Mouse (Mus musculus): ENCODE measurements around the gene Gm5426. TPM values are rescaled to one million over a fixed set of nuclear protein-coding genes. Genes with fewer than 3 reads are reported as not detected.

Gm5426 gene
- total and polyA plus RNA-seq, 3 experiments, result not detected

DNA sequence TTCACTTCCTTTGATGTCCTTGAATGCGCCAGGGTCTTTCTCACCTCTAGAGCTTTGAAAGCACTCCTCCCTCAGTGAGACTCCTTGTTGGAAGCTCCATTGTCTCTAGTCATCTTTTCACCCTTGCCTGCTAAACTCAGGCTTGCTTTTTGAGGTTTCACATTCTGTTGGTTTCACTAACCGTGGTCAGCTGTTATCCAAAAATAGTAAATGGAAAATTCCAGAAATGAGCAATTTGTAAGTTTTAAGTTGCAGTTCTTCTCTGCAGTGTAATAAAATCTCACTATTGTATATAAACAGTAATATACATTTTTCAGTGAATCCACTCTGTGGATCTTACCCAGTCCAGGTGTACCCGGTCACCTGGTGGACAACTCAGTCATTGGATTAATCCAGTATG, 21.1 kb upstream of the Gm5426 start:
- 82% methylated on average over 3 of the region's 3 CpGs for WGBS

DNA sequence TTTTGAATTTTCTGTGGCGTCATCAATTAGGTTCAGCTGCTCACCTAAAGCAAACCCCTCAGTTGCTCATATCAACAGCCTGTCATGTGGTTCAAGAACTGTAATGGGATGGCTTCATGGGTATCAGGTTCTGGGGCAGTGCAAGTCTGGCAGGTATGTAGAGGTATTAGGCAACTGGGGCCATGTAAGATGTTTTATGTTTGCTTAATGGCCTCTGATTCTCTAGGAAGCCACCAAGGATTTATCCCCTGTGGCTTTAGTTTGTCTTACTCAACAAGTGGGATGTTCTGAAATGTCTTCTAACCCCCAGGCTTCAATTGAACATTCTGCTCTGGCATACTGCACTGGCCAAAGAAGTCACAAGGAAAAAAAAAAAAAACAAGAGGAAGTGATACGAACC, 15.6 kb upstream of the Gm5426 start:
- TF ChIP-seq POLR2A (IDR thresholded peaks at IDR 0.05; ENCODE audit: insufficient read depth, low read depth, low read length), result no peak
- no peak for TF ChIP-seq EP300 (IDR thresholded peaks at IDR 0.05; ENCODE audit: insufficient read depth, low read depth, low read length)
- TF ChIP-seq CTCF (IDR thresholded peaks at IDR 0.05), result no peak
- Histone ChIP-seq H3K4me3 (no peak overlapping the region), H3K79me2 (replicated peaks; ENCODE audit: control insufficient read depth, insufficient read depth, low read length) (no peaks in the 10 kb centered on the region), H3K4me1 (ENCODE audit: control insufficient read depth, insufficient read depth, low read length) (no peaks in the 10 kb centered on the region), H3K9ac (ENCODE audit: low read depth, low read length) (no peak overlapping the region), H3K36me3 (ENCODE audit: control insufficient read depth, insufficient read depth, low read length) (no peaks in the 10 kb centered on the region), H3K27ac (no peak overlapping the region), H3K27me3 (ENCODE audit: control insufficient read depth, insufficient read depth, low read length) (no peaks in the 10 kb centered on the region)
- no peak for DNase-seq
- intact Hi-C loops (cut with DNase I), result no loop called here
- 77% methylated on average over 2 of the region's 2 CpGs for WGBS

More for the DNA sequence above, 21.1 kb upstream of the Gm5426 start:
- H3K9ac ChIP-seq (ENCODE audit: low read depth, low read length), result no peak overlapping the region
- no peaks in the 10 kb centered on the region for H3K27me3 ChIP-seq (ENCODE audit: control insufficient read depth, insufficient read depth, low read length)
- H3K79me2 ChIP-seq (replicated peaks; ENCODE audit: control insufficient read depth, insufficient read depth, low read length), result no peaks in the 10 kb centered on the region
- H3K4me1 ChIP-seq (ENCODE audit: control insufficient read depth, insufficient read depth, low read length), result no peaks in the 10 kb centered on the region
- no peak for TF ChIP-seq EP300 (IDR thresholded peaks at IDR 0.05; ENCODE audit: insufficient read depth, low read depth, low read length)
- H3K4me3 ChIP-seq, result no peak overlapping the region
- no peak for DNase-seq
- H3K36me3 ChIP-seq (ENCODE audit: control insufficient read depth, insufficient read depth, low read length), result no peaks in the 10 kb centered on the region
- intact Hi-C loops (cut with DNase I), result no loop called here
- no peak overlapping the region for H3K27ac ChIP-seq

DNA sequence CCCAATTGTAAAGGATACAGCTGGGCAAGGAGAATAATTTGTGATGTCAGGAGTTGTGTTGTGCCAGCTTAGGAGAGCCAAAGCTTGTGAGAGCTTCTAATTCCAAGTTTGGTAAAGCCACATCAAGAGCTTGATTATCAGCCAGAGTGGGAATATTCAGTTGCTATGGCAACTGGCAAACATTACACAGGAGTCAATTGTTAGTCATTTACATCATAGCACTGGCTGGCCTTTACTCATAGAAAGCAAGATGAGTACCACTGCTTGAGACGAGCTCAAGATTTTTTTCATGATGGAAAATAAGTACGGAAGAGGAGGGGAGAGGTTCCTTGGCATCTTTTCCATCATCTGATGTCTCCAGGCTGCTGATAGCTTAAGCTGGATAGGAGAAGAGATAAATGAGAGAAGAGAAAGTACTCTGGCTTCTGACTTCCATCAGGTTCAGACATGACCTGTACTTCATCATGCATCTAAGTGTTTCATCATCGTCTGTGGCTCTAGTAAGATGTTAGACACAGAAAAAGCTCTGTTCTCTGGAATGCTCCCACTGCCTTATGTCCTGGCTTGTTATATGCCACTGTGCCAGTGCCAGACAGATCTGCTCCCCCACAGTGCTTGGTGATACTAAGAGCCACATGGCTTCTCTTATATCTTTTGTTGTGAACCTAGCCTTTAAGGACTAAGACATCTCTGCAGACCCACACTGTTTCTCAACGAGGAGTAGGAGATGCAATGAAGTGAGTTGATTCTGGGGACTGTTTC, 15.0 kb upstream of the Gm5426 start:
- H3K4me3 ChIP-seq, result no peak overlapping the region
- H3K9ac ChIP-seq (ENCODE audit: low read depth, low read length), result no peak overlapping the region
- DNase-seq, result no peak
- WGBS, result 53% methylated on average over 4 of the region's 4 CpGs
- H3K27me3 ChIP-seq (ENCODE audit: control insufficient read depth, insufficient read depth, low read length), result no peaks in the 10 kb centered on the region
- no peak overlapping the region for H3K27ac ChIP-seq
- no peak for TF ChIP-seq CTCF (IDR thresholded peaks at IDR 0.05)
- TF ChIP-seq EP300 (IDR thresholded peaks at IDR 0.05; ENCODE audit: insufficient read depth, low read depth, low read length), result no peak
- no peak for TF ChIP-seq POLR2A (IDR thresholded peaks at IDR 0.05; ENCODE audit: insufficient read depth, low read depth, low read length)
- H3K79me2 ChIP-seq (replicated peaks; ENCODE audit: control insufficient read depth, insufficient read depth, low read length), result no peaks in the 10 kb centered on the region
- H3K36me3 ChIP-seq (ENCODE audit: control insufficient read depth, insufficient read depth, low read length), result no peaks in the 10 kb centered on the region
- intact Hi-C loops (cut with DNase I), result no loop called here
- no peaks in the 10 kb centered on the region for H3K4me1 ChIP-seq (ENCODE audit: control insufficient read depth, insufficient read depth, low read length)

DNA sequence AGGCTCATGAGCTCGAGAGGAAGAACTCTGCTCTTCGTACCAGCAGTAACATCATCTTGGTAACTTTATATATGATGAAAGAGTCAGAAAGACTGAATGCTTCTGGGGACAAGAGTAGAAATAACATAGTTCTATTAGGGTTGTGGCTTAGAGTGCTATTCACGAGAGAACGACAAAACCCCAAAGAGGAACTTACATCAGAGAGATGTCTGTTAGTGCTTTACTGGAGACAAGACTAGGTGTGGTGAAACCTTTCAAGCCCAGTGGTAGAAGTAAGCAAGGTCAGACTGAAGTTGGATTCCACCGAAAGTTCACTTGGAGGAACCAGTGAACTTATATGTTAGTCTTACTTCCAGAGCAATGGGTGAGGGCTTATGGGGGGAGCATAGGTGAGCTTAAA, 12.5 kb upstream of the Gm5426 start:
- DNase-seq, result no peak
- no peaks in the 10 kb centered on the region for H3K27me3 ChIP-seq (ENCODE audit: control insufficient read depth, insufficient read depth, low read length)
- H3K36me3 ChIP-seq (ENCODE audit: control insufficient read depth, insufficient read depth, low read length), result no peaks in the 10 kb centered on the region
- 86% methylated on average over 5 of the region's 5 CpGs for WGBS
- intact Hi-C loops (cut with DNase I), result no loop called here
- H3K79me2 ChIP-seq (replicated peaks; ENCODE audit: control insufficient read depth, insufficient read depth, low read length), result no peaks in the 10 kb centered on the region
- TF ChIP-seq POLR2A (IDR thresholded peaks at IDR 0.05; ENCODE audit: insufficient read depth, low read depth, low read length) (no peak), EP300 (IDR thresholded peaks at IDR 0.05; ENCODE audit: insufficient read depth, low read depth, low read length) (no peak), CTCF (IDR thresholded peaks at IDR 0.05) (no peak)
- no peak overlapping the region for H3K4me3 ChIP-seq
- H3K27ac ChIP-seq, result no peak overlapping the region
- no peaks in the 10 kb centered on the region for H3K4me1 ChIP-seq (ENCODE audit: control insufficient read depth, insufficient read depth, low read length)
- no peak overlapping the region for H3K9ac ChIP-seq (ENCODE audit: low read depth, low read length)

DNA sequence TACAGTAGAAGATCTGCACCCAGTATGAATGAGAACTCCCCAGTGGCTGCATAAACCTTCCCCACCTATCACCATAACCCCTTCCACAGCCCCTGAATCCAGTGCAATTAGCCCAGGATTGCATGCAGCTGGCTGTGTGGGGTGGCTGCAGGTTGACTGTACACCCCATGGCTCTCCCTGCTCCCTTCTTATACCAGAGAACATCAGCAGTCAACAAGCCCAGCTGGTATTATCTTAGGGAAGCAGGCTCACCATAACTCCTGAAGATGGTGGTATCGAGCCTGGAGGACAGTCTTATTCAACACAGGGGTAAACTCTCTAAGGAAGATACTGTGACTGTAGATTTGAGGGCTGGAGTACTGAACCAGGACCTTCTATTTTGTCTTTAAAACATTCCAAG, 12.1 kb upstream of the Gm5426 start:
- no peak for DNase-seq
- intact Hi-C loops (cut with DNase I), result no loop called here
- Histone ChIP-seq H3K4me1 (ENCODE audit: control insufficient read depth, insufficient read depth, low read length) (no peaks in the 10 kb centered on the region), H3K36me3 (ENCODE audit: control insufficient read depth, insufficient read depth, low read length) (no peaks in the 10 kb centered on the region), H3K4me3 (no peak overlapping the region), H3K79me2 (replicated peaks; ENCODE audit: control insufficient read depth, insufficient read depth, low read length) (no peaks in the 10 kb centered on the region), H3K27ac (no peak overlapping the region), H3K27me3 (ENCODE audit: control insufficient read depth, insufficient read depth, low read length) (no peaks in the 10 kb centered on the region), H3K9ac (ENCODE audit: low read depth, low read length) (no peak overlapping the region)
- 81% methylated on average over 1 of the region's 1 CpGs for WGBS
- TF ChIP-seq CTCF (IDR thresholded peaks at IDR 0.05) (no peak), POLR2A (IDR thresholded peaks at IDR 0.05; ENCODE audit: insufficient read depth, low read depth, low read length) (no peak)

DNA sequence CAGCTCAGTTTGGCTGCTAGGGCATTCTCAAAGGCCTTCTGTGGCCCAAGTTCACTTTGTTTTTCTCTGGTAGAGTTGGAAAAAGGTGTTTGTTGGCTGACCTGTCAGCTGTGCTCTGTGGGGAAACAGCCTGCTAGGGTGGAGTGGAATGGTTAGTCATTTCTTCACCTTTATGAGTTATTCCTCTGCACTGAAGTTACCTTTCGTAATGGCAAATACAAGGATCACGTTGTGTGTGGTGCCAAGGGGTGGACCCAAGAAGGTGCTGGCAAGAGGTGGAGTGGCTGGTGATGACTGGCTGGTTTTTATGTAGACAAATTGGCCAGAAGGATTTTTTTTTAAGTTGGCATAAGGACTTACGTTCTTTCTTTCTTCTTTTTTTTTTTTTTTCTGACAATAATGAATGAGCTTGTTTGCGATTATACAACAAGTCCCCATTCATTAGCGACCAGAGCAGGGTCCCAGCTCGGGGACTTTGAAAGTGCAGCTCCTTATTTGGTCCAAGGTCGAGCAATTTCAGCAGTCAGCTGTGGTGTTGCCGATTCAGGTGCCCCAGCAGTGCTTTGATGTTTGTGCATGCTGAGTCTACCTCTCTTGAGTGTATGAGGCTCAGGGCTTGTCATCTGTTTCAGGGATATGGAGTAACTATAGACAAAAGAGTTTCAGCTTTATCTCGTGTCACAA, 10.5 kb upstream of the Gm5426 start:
- H3K36me3 ChIP-seq (ENCODE audit: control insufficient read depth, insufficient read depth, low read length), result no peaks in the 10 kb centered on the region
- H3K4me1 ChIP-seq (ENCODE audit: control insufficient read depth, insufficient read depth, low read length), result no peaks in the 10 kb centered on the region
- H3K79me2 ChIP-seq (replicated peaks; ENCODE audit: control insufficient read depth, insufficient read depth, low read length), result no peaks in the 10 kb centered on the region
- DNase-seq, result no peak
- no peak overlapping the region for H3K9ac ChIP-seq (ENCODE audit: low read depth, low read length)
- WGBS, result 66% methylated on average over 9 of the region's 9 CpGs
- H3K27ac ChIP-seq, result no peak overlapping the region
- TF ChIP-seq CTCF (IDR thresholded peaks at IDR 0.05) (no peak), POLR2A (IDR thresholded peaks at IDR 0.05; ENCODE audit: insufficient read depth, low read depth, low read length) (no peak), EP300 (IDR thresholded peaks at IDR 0.05; ENCODE audit: insufficient read depth, low read depth, low read length) (no peak)
- intact Hi-C loops (cut with DNase I), result no loop called here
- no peak overlapping the region for H3K4me3 ChIP-seq
- H3K27me3 ChIP-seq (ENCODE audit: control insufficient read depth, insufficient read depth, low read length), result no peaks in the 10 kb centered on the region

Data from heart, adult 2 months (tissue).